Mouse (Mus musculus) left cerebral cortex, postnatal 25 days (tissue): ENCODE data around the gene Inhbc. TPM values are rescaled to one million over a fixed set of nuclear protein-coding genes. Genes with fewer than 3 reads are reported as not detected.
"Not testable (repeated sequence)": the region's sequence is repeated elsewhere in the genome, so short reads cannot be mapped to it uniquely, and the experiment has no call there.

Experiments used
- DNase-seq, 2 experiments: peaks; one replicate each; pipeline ENCODE4 v3.0.0; 2022; ENCODE audit warnings: low spot score in 2 of 2, mixed read lengths in 1 of 2
- intact Hi-C: fragments of 180-260 bp; cut with DNase I; formaldehyde crosslinking; loops from one replicate; pipeline ENCODE4 v1.15.1; 2025
- total RNA-seq, 2 experiments: library from RNA; stranded (reverse); gene quantifications; 2 replicates each; pipeline ENCODE4 v1.2.3; 2021

Gene Inhbc
- total RNA-seq, 2 experiments from 2014 or later, result not detected

GRCm38 (mm10) chr10:127311476-127312355 lies 58.5 kb downstream of the Inhbc start, which contains the start of gene Mars:
Gene Mars, minus strand, starts transcription at chr10:127311786.
- intact Hi-C loops, result loop anchor here (2.0 kb wide), 2 partner anchors 21 to 45 kb away; partner anchors contain the start of gene Dctn2
- peak; percentile 95 to 99 for DNase-seq

- no peak for DNase-seq
- intact Hi-C loops, result loop anchor here (2.0 kb wide), 2 partner anchors 20 to 44 kb away; partner anchors contain the start of gene Dctn2
Observed at GRCm38 (mm10) chr10:127310523-127311475, 59.4 kb downstream of the Inhbc start.

GRCm38 (mm10) chr10:127309167-127309566 lies 61.1 kb downstream of the Inhbc start:
- DNase-seq, intact Hi-C loops: not testable (repeated sequence)

Other genes with a start within 250 kb of the Inhbc start
- gene Os9, start 249.3 kb downstream of the Inhbc start, total RNA-seq, result 100 to 1,000 TPM; 106 to 112 TPM
- 100 to 1,000 TPM; 111 to 116 TPM for gene B4galnt1, start 205.2 kb downstream of the Inhbc start, total RNA-seq
- 1 to 10 TPM; 2.4 to 4.1 TPM for gene Slc26a10, start 189.8 kb downstream of the Inhbc start, total RNA-seq
- gene Arhgef25, start 180.3 kb downstream of the Inhbc start, total RNA-seq, result 100 to 1,000 TPM; 142 to 156 TPM
- 100 to 1,000 TPM; 210 TPM for gene Dtx3, start 174.7 kb downstream of the Inhbc start, total RNA-seq
- gene Pip4k2c, start 158.8 kb downstream of the Inhbc start, total RNA-seq, result 10 to 100 TPM; 95.2 to 95.6 TPM
- 100 to 1,000 TPM; 934 to 952 TPM for gene Kif5a, start 107.1 kb downstream of the Inhbc start, total RNA-seq
- 100 to 1,000 TPM; 262 to 278 TPM for gene Dctn2, start 104.1 kb downstream of the Inhbc start, total RNA-seq
- gene Mbd6, start 81.4 kb downstream of the Inhbc start, total RNA-seq, result 10 to 100 TPM; 32.2 to 38.9 TPM
- gene Mars, start 58.6 kb downstream of the Inhbc start, total RNA-seq, result 10 to 100 TPM; 56.0 to 57.1 TPM
- gene Arhgap9, start 48.5 kb downstream of the Inhbc start, total RNA-seq, result 1 to 10 TPM in 1 of 2 experiments, under 1 TPM in 1; 0.99 to 1.1 TPM
- 1 to 10 TPM; 2.2 to 2.3 TPM for gene Gli1, start 28.5 kb downstream of the Inhbc start, total RNA-seq
- gene Inhbe, start 16.0 kb downstream of the Inhbc start, total RNA-seq, result under 1 TPM; 0.11 to 0.18 TPM
- gene R3hdm2, start 9.9 kb upstream of the Inhbc start, total RNA-seq, result 100 to 1,000 TPM; 316 to 372 TPM
- gene Stac3, start 131.3 kb upstream of the Inhbc start, total RNA-seq, result 1 to 10 TPM; 4.3 to 5.6 TPM
- 1 to 10 TPM; 2.9 to 6.7 TPM for gene Ndufa4l2, start 144.5 kb upstream of the Inhbc start, total RNA-seq
- 10 to 100 TPM; 25.7 to 29.9 TPM for gene Shmt2, start 152.0 kb upstream of the Inhbc start, total RNA-seq
- gene Nxph4, start 164.1 kb upstream of the Inhbc start, total RNA-seq, result 1 to 10 TPM; 5.5 to 6.9 TPM